Mouse (Mus musculus) thymus, postnatal 14 days (tissue): ENCODE data around the gene C330021F23Rik.

Source experiments
- DNase-seq: peaks from one replicate; pipeline ENCODE4 v3.0.0; 2021

Gene C330021F23Rik

DNA sequence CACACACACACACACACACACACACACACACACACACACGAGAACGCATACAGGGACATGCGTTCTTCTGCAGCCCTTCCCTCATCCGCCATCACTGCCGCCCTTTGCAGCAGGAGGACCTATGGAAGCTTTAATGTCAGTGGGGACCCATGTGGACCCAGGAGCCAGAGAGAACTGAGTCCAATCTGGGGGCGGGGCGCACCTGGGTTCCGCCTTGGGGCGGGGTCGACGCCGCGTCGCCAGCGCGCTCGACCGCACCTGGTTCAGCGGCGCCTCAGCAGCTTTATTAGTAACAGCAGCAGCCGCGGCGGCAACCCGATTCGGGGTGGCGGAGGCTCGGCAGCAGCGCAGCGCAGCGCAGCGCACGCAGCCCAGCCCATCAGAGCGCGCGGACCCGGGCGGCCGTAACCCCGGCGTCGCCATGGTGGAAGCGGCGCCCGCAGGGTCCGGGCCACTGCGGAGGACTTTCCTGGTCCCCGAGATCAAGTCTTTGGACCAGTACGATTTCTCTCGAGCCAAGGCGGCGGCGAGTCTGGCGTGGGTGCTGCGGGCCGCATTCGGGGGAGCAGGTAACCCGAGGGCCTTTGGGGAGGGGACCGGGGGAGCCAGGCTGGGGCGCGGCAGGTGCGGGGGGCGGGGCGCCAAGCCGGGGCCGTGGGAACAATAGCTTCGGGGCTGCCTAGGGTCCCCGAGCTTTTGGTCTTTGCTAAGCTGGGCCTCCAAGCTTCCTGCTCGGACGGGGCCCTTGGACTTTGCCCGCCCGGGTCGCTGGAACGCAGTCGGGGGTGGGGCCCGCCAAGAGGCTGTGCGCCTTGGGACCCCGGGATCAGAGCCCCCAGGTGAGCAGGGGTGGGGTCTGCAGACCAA, 19.8 kb downstream of the C330021F23Rik start:
- DNase-seq: peak; percentile 45

DNA sequence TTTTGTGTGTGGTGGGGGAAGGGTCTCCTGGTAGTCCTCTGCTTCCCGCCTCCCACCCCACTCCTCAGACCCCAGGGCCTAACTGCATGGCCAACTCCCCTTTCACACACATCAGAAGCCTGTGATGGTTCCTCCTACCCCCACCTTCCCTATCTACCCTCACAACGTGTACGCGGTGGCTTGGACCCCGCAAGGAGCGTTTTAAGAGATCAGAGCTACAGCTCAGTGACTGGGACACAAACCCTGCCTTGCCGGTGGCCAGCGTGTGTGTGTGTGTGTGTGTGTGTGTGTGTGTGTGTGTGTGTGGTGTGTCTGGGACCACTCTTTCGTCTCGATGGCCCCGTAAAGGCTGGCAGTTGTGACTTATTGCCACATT, 20.5 kb downstream of the C330021F23Rik start:
- no peak for DNase-seq

DNA sequence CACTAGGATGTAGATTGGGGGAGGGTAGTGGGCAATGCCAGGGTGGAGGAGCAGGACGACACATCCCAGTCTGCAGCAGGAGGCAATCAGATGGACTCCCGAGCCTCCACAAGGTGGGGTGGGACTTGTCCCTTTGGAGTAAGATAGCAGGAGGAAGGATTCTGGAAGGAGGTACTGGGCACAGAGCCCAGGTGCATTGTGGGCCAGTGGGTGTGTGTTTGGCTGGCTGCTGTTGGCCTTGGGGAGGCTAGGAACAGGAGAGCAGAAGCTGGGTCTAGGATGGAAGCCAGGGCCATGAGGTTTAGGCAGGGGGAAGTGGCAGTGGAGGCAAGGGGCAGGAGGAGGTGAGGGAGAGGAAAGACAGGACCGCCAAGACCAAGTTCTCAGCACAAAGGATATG, 25.7 kb downstream of the C330021F23Rik start:
- DNase-seq: no peak

DNA sequence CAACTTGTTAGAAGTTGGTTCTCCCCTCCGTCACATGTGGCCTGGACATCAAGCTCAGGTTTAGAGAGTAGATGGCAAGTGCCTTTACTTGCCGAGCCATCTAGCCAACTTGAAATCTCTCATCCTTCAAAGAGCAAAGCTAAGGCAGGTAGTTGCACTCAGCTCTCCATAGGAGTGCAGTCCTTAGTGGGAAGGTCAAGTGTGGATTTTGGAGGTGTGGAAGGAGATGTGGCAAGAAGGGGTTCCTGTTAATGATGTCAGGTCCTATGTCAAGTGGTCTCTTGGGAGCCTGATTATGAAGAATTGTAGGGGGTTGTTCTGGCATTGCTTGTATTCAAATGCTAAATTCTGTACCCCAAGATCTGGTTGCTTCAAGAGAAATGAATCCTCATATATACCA, 26.7 kb downstream of the C330021F23Rik start:
- DNase-seq: no peak

DNA sequence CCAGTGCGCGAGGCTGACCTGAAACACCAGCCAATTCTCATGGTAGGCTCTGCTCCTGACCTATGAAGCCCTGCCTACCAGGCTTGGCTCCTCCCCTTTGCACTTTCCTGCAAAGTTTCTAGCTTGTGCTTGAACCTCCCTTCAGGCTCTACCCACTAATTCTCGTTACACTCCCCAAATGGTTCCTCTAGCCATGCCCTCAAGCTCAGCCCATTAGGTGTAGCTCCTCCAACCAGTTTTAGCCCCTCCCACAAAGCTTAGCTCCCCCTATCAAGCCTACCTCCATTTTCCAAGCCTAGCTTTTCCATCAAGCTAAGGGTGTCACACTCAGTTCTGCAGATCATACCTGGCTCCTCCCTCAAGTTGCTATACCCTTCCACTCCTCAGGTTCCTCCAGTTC, 30.3 kb downstream of the C330021F23Rik start:
- DNase-seq: no peak

DNA sequence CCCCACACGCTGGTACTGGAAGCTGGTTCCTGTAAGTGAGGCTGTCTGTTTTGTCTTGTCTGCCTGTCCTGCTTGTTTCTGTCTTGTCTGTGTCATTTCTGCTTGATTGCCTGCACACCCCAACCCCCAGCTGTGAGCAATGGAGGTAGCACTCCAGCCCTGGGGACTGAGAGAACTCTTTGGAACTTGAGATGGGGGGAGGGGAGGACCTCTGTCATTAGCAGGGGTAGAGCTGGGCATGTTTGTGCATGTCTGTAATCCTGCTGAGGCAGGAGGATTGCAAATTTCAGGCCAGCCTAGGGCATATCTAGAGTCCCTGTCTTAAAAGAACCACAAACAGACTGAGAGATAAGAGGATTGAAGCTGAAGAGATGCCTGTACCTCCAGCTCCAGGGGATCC, 31.4 kb downstream of the C330021F23Rik start:
- DNase-seq: no peak

DNA sequence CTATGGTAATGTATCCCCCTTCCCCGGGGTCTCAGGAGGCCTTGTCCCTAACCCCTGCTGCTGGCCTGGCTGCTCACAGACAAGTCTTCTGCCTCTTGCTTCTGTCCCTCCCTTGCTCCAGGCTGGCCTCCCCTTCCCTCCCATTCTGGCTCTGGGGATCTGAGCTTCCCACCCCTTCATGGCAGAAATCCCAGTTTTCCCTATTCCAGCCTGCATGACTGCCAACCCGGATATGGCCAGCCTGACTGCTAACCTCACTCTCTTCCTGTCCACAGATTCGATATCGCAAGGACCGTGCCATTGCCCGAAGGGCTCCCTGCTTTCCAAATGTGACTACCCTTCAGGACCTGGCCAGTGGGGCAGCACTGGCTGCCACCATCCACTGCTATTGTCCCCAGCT, 32.6 kb downstream of the C330021F23Rik start:
- DNase-seq: no peak

DNA sequence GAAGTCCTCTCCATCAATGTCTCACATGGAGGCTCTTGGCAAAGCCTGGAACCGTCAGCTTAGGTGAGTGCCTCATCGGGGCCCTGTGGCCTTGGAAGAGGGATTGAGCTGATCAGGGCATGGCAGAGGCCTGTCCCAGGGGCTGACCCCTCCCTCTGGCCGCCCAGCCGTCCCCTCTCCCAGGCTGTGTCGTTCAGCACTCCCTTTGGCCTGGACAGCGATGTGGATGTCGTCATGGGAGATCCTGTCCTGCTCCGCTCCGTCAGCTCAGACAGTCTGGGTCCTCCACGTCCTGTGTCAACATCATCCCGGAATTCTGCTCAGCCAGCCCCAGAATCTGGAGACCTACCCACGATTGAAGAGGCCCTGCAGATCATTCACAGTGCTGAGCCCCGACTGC, 35.6 kb downstream of the C330021F23Rik start:
- DNase-seq: no peak

DNA sequence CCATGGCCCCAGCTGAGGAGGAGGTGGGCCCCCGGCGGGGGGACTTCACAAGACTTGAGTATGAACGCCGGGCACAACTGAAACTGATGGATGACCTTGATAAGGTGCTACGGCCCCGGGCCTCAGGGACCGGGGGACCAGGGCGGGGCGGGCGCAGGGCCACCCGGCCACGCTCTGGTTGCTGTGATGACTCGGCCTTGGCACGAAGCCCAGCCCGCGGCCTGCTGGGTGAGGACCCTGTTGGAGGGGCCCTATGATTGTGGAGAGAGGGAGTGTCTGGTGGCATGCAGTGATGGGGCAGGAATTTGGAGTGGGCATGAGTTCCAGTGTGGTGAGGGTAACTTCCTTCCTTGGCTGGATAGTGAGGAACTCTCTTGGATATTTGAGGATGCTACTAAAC, 38.8 kb downstream of the C330021F23Rik start:
- no peak for DNase-seq

DNA sequence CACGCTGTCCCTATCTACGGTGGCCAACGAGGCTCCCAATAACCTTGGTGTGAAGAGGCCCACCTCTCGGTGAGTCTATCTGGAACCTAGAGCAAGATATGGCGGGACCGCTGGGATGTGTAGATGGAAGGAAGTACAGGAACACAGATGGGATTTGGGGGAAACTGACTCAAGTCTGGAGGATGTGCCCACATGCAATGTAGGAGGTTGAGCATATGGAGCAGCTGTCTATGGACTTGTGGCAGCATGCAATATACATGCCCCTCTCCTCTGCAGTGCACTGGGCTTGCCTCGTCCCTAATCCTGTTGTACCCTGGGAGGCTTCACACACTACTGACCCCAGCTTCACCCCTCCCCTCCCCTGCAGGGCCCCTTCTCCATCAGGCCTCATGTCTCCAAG, 40.0 kb downstream of the C330021F23Rik start:
- no peak for DNase-seq

DNA sequence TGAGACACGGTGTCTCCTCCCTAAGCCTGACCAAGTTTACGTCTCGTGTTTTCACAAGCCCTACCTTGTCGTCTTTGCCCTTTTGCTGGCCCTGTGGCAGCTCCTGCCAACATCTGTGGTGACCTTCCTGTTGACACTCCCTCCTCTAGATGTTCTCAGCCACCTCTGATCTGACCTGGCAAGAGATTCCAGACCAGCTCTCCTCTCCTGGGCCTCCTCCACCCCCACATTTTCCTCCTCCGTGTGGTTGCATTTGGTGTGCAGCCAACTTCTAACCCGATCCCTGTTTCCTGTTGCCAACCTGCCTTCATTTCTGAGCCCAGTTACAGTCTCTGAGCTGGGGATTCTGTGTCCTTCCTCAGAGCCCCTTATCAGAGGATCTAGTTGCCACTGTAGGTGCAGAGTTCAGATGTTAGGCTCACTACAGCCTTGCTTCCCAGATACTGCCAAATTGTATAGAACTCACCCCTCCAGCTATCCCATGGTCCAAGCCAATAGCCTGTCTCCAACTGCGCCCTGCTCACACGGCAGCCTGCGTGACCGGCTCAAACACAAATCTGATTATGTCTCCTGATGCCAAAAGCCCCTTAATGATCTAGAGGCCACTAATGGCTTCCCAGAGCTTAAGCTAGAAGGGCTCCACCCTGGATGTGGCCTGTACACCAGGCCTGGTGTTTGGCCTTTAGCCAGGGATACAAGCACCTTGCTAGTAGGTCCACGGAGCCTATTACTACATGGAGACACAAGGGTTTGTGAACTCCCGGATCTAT, 41.4 kb downstream of the C330021F23Rik start:
- DNase-seq: no peak

DNA sequence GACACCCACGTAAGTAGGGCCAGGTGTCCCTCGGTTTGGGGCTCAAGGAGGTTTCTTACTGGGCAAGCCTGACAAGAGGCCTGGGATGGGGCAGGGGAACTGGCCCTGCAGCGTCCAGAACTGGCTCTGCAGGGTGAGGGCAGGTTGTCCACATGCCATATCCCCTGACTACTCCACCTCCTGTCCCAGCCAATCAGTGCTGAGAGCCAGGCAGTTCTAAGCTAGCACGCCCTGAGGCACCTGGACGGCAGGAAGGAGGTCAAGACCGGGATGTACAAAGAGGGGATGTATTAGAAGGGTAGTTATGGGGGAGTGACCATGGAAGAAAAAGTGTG, 42.0 kb downstream of the C330021F23Rik start:
- no peak for DNase-seq

DNA sequence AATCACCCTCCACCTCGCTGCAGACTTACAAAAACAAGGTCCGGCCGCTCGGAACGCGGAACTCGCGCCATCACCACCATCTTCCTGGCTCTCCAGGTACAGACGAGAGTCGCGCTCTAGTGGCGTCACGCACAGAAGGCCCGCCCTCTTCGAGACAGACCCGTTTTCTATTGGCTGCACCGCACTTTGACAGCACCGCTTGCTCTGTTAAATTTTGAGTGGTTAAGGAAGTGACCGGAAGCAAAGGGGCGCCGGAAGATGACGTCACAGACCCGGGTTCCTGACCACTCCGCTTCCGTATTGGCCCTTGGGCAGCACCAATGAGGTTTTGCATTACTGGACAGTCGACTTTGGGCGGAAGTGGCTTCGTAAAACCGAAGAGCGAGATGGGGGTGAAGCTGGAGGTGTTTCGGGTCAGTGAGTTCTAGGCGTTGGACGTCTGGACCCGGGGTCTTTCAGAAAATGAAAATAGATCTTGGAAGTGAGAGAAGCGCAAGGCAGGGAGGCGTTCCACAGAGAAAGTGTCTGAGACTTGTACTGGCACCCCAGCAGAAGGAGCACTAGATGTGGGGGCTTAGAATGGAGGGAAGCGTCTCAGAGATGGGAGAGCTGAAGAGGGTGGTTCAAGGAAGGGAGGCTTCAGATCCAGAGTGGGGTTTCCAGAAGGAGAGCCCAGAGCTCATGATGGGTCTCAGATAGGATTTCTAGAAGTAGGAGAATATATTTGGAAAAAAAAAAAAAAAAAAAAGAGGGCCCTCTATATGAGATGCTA, 53.6 kb downstream of the C330021F23Rik start, which contains the start of the genes Xab2 and Pet100:
Gene Xab2 (minus strand): TSS at position 118 of the 772 bp plus-strand sequence.
Gene Pet100 (plus strand): TSS at position 350 of the 772 bp plus-strand sequence.
- DNase-seq: peak; percentile 95

DNA sequence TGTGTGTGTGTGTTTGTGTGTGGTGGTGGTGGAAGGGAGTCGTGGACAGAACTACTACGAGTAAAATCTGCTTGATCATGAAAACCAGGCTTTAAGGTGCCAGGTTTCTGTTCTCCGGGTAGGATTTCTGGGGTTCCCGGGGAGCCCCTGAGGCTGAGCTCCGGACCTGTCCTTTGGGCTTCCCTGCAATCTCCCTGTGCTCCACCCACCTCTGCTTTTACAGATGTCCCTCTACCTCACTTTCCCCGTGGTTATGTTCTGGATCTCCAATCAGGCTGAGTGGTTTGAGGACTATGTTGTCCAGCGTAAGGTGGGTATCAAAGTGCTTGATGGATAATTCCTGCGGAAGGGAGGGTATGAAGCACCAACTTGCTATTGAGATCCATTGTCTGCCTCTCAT, 54.3 kb downstream of the C330021F23Rik start:
- no peak for DNase-seq

DNA sequence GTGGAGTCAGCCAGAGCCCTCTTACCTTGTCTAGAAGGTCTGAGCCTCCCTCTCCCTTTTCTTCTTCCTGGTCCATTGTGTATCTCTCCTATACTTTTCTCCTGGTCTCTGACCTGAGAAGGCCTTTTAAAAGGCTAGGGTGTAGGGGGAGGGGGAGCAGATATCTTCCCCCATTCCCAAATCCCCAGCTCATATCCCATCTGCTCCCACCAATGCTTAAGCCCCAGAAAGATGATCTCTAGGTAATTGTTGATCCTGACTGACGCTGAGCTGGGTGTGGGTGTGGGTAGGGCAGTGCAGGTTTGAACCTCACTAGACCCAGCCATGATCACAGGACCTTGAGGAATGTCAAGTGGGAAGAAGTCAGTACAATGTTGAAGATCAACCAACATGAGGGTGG, 57.7 kb downstream of the C330021F23Rik start, which contains the start of gene Pcp2:
Gene Pcp2 (minus strand): TSS at position 101 of the 400 bp plus-strand sequence.
- no peak for DNase-seq

DNA sequence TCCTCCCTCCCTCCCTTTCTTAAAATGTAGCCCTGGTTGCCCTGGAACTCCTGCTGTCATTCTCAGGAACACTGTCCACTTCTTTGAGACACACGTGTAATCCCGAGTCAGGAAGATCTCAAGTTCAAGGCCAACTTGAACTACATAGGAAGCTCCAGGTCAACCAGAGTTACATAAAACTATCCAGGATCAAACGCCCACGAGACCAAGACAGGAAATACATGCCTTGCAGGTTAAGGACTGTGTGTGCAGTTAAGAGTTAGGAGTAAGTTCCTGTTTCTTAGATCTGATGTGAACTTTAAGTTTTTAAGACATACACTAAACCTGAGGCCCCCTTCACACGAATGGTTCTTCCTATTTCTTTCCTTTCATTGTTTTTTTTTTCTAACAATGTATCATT, 59.2 kb downstream of the C330021F23Rik start:
- DNase-seq: no peak

DNA sequence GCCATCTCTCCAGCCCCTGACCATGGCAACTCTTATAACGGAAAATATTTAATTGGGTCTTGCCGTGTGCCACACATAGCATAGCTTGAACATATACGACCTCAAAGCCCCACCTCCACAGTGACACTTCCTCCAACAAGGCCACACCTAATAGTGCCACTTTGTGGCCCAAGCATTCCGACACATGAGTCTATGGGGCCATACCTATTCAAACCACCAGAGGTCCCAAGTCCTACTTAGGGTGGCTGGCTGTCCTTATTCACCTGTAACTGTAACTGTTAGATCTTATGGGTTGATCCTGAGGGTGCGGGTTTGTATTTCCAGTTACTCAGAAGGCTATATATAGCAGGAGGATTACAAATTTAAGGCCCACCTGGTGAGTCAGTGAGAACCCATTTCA, 60.2 kb downstream of the C330021F23Rik start:
- peak; percentile 46 for DNase-seq

DNA sequence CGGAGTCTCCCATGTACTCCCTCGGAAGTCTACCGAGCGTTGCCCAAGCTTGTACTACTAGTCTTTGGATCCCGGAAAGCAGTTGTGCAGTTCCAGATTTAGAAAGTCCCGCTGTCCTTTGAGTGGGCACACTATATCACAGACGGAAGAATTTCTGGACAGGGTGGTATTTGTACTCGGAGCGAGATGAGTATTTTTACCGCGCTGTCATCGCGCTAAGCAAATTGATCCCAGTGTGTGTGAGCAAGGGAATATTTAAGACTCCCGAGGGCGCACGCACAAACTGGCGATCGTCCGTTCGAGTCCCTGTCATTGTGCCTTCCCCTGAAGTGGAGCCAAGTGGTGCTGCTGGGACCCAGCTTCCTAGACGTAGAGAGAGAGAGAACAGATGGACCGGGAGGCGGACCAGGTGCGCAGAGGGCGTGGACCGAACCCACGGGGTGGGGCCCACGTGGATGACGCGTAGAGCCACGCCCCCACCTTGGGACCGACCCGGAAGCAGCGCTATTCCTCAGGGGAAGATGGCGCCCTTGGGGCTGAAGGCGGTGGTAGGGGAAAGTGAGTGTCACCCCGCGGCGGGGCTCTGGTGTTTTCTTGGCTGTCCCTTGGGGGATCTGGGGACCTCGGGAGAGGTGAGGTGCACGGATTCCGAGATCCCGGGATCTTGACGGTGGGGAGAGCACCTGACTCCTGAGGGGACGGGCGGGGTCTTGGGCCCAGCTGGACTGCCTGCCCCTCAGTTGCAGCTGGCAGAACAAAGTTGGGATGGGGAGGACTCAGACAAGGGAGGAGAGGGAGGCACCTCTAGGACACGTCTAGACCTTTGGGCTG, 63.1 kb downstream of the C330021F23Rik start, which contains the start of gene Stxbp2:
Gene Stxbp2 (plus strand): TSS at position 309 of the 831 bp plus-strand sequence.
- DNase-seq: peak; percentile 92

DNA sequence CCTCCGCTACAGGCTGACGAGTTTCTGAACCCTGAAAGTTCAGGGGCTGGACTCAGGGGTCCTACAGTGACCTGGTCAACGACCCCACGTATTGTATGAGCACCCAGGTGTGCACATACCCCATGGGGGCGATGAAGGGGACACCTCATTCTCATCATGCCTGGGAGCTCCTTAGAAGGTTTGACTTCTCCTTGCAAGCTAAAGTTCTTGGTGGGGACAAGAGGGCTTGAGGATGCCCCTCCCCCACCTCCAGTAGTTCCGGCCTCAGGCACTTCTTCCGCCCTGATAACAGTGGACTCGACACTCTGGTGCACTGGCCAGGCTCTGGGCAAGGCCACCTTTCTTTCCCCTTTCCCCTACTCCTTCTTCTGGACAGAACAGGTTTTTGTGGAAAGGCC, 63.7 kb downstream of the C330021F23Rik start:
- peak; percentile 37 for DNase-seq
